Mouse (Mus musculus) adrenal gland, postnatal 14 days (tissue): ENCODE measurements around the gene Sh3gl1. TPM values are rescaled to one million over a fixed set of nuclear protein-coding genes. Genes with fewer than 3 reads are reported as not detected.

Experiments used
- DNase-seq: peaks from one replicate; pipeline ENCODE4 v3.0.0; 2021; ENCODE audit warnings: mixed read lengths
- total RNA-seq: library from RNA; stranded (reverse); gene quantifications from 2 replicates; pipeline ENCODE4 v1.2.3, GENCODE M21; 2021

The Sh3gl1 gene
- total RNA-seq, 1 experiment from 2014 or later, result 46.2 TPM

GRCm38 (mm10) chr17:56040030-56040856, 3.8 kb upstream of the Sh3gl1 start, which contains the start of gene Chaf1a:
Gene Chaf1a, plus strand, starts transcription at chr17:56040439.
- peak; percentile 98 for DNase-seq

DNA sequence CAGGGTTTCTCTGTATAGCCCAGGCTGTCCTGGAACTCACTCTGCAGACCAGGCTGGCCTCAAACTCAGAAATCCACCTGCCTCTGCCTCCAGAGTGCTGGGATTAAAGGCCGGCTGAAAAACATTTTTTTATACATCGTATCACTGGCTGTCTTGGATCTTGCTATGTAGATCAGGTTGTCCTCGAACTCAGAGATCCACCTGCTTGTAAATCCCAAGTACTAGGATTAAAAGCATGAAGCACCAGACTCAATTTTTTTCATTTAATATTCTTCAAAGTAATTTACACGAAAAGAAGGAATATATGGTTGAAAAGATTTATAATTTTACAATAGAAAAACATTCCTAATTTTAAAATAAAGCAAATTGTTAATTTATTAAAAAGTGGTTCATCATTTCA, 2.9 kb upstream of the Sh3gl1 start:
- DNase-seq, result no peak

- DNase-seq, result peak; percentile 31
Measured at GRCm38 (mm10) chr17:56038583-56039261, 2.3 kb upstream of the Sh3gl1 start.

DNA sequence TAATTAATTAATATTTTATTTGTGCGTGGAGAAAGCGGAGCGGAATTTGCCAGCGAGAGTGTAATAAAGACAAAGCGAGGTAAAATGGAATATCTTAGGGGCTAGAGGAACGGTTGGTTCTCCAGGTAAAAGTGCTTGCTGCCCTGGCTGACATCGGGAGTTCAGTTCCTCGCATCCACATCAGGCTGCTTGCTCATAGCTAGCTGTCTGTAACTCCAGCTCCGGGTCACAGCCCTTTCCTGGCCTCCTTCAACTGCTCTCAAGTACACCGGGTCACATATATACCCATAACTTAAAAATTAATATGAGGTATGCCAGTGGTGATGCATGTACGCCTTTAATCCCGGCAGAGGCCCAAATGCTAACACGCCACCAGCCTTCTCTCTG, 459 bp upstream of the Sh3gl1 start:
- no peak for DNase-seq

DNA sequence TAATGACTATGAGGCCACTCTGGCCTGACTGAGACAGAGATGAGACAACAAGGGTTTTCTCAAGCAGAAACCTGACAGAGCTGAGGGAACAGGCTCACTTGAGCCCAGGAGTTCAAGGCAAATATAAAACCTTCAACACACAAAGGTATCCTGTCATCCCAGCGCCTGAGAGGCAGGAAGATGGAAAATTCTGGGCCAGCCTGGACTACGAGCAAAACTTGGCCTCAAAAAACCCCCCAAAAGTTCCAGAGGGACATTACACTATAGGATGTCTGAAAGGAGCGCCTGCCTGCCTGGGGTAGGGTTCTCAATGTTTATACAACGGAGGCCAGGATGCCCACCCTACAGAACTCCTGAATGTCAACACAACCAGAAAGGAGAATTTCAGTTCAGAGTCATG, 1.2 kb downstream of the Sh3gl1 start:
- DNase-seq, result no peak

- DNase-seq, result no peak
Measured at GRCm38 (mm10) chr17:56034726-56035100, 1.7 kb downstream of the Sh3gl1 start.

DNA sequence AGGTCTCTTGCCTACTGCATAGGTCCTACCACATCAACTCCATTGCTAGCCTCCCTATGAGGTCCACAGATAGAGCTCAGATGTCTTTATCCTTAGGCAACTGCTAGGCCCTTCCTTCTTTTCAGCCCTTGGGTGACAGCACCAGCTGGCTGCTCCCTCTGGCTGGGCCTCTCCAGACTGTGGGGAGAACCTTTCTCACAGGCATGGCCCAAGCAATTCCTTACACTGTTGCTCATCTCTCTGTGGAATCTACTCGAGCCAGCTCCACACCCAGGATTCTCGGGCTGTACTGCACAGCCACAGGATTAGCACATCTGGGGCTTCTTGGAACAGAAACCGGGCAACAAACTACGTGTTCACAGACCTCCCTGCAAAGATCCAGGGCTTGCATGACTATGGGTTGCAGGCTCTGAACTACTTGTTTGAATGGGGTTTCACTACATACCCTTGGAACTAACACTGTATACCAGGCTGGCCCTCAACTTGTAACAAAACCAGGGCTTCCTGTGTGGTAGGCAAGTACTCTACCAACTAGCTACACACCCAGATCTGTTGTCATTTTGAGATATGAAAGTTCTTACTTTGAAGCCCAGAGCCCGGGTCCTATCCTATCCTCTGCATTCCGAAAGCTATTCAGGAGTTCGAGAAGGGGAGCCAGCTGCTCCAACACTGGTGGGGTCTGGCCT, 2.3 kb downstream of the Sh3gl1 start:
- no peak for DNase-seq

DNA sequence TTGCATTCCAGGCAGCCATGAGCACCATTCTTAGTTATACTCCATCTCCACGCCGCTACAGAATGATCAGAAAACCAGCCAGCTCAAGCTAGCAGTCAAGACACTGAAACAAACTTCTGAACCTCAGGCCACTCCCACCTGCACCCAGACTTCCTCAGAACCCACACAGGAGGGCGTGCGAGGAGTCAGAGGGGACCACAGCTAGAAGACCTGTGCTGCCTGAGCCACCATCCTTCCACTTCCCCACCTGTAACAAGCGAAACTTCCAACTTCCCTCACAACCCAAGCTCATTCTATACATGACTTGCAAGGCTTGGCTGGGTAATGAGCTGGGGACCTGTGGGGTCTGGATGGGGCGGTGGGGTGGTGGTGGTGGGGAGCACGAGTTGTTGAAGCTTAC, 3.6 kb downstream of the Sh3gl1 start:
- DNase-seq, result no peak

DNA sequence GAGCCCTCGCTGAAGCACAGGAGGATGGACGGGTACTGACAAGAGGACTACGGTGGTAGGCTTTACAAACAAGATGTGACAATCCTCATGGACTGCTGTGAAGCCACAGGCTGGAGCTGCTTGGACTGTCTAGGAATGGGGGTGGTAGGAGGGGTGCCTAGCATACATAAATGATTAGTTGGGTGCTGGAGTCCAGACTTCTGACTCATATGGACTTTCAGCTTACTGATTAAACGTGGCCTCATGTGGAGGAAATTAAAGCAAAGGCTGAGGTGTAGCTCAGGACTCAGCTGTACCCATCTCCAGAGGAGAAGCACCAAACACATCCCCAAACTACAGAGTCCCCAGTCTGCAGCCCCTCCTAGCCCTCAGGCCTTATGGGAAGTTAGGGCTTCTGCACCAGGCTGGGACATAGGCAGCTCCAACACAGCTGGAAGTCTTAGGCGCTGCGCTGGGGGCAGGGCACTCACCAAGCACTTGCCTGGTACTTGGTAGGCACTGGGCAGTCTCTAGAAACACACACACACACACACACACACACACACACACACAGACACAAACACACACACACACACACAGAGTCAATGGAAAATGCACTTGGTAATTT, 4.2 kb downstream of the Sh3gl1 start:
- no peak for DNase-seq

- no peak for DNase-seq
Measured at GRCm38 (mm10) chr17:56031431-56031830, 5.0 kb downstream of the Sh3gl1 start.

DNA sequence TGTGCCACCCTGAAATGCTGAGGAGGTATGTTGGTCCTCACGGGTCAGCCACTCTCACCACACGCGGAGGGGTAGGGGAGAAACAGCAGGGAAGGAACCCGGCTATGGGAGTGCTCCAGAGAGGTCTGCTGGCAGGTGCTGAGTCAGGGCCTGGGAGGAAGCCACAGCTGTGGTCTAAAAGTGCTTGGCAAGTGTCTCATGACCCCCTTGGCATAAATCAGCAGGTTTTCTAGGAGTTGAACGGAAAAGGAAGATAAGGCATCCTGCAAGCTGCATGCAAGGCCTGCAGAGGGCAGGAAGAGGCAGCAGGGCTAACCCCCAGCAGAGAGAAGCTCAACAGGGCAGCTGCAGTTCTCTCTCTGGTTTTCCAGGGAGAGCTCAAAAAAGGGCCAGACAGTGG, 5.5 kb downstream of the Sh3gl1 start:
- peak; percentile 69 for DNase-seq

- DNase-seq, result peak; percentile 39
Measured at GRCm38 (mm10) chr17:56030238-56030870, 6.1 kb downstream of the Sh3gl1 start.

DNA sequence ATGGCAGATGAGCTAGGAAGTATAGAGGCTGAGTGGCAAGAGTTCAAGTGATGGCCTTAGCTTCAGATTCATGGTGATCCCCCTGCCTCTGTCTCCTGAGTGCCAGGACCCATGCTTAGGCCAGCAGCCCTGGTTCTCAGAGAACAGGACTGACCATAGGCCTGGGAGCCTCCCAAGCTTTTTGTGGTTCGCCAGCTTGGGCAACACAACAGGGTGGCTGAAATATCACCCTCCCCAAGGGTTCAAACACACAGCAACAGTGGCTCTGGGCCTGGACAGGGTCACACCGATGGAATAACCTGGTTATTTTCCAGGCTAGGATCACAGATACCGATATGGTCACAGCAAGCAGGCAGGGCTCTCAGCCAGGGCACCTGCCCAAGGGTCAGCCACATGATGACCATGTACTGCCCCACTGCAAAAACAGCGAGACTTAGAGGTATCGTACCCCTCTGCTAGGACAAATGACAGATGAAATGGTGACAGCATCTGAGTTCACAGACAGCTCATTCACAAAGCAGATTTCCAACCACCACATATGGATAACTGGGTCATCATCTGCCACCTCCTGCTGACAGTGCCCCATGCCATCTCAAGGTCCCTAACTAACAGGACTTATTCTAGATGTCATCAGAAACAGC, 8.5 kb downstream of the Sh3gl1 start:
- DNase-seq, result peak; percentile 34

GRCm38 (mm10) chr17:56026881-56027280, 9.6 kb downstream of the Sh3gl1 start:
- DNase-seq, result peak; percentile 53

DNA sequence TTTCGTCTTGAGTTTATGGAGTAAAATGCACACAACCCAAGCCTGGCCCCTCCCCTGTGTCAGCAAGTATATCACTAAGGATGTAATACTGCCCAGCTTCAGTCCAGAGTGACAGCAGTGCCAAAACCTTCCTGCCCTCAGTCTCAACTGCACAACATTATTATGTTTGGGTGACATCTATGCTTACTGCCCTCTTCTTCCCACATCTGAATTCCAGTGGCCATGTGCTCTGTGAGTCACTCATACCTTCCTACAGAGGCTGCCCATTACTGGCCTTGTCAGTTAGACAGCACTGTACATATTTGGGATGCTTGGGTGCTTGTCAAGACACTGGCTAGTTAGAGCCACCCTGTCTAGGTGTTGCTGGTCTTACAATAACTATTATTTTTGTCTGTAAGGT, 10.1 kb downstream of the Sh3gl1 start:
- DNase-seq, result no peak

- no peak for DNase-seq
Measured at GRCm38 (mm10) chr17:56024931-56025330, 11.5 kb downstream of the Sh3gl1 start.

DNA sequence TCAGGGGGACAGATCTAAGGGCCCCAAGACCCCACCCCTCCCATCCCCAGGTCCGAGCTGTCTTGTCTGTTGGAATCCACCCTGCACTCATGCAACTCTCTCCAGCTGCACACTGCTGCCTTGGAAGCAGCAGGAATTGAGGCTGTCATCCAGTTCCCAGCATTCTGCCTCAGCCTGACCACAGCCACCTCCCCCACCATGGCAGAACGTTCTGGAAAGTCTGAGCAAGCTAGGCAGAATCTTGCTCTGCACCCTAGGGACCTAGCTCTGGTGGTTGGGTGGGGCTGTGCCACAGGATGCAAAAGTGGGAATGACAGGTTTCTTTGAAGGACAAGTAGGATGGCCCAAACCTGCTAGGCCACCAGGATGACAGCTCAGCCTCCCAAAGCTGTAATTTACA, 12.0 kb downstream of the Sh3gl1 start:
- no peak for DNase-seq

GRCm38 (mm10) chr17:56023386-56023785, 13.0 kb downstream of the Sh3gl1 start:
- DNase-seq, result no peak

DNA sequence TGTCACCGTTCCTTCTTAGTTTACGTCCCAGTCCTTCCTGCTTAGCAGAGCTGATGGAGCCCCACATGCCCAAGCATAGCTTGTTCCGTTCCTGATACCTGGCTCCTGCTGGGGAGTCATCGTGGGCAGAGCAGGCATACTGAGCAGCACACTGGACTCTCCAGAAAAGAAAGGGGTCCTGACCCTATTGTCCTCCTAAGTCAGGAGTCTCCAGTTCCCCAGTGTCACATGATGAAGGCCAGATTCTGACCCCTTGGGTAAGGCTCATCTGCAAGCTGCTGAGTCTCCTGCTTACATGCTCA, 13.5 kb downstream of the Sh3gl1 start:
- DNase-seq, result no peak

DNA sequence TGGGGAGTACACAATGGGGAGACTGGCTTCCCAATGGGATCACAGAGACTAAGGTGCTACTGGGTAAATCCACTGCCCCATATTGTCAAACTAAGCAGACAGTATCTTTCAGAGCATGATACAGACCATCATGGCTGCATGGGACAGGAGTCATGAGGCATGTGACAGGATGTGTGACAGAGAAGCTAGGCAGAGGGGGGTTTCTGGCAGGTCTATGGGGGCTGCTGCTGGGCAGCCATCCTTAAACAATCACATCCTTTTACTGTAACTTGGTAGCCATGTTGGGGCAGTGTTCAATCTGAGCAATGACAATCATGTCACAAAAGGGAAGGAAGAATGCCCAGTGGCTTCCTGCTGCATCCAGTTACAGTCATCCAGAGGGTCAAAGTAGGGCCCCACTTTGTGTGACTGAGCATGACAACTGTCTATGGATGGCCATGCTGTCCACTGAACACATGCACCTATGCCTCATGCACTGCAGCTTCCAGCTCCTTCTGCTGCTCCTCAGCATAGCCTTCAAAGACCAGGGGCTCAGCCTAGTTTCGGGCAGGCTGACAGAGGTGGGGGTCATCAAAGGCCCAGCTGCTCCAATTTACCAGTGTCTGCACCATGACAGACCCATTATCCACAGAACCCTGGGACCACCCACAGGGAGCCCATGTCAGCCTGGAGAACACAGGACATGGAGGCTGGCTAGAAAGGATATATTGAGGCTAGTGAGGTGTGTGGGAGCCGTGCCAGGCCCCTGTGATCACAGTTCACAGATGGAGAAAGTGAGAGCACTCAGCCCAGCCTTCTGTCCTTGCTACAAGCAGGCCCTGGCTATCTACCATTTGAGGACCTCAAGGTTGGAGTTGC, 14.1 kb downstream of the Sh3gl1 start:
- no peak for DNase-seq
